Mouse (Mus musculus) erythroblast, embryonic 14.5 days (primary cell): ENCODE data around the gene Serpinb9. TPM values are rescaled to one million over a fixed set of nuclear protein-coding genes. Genes with fewer than 3 reads are reported as not detected.
"Not testable (repeated sequence)": the region's sequence is repeated elsewhere in the genome, so short reads cannot be mapped to it uniquely, and the experiment has no call there.

Source experiments
- H3K27me3 ChIP-seq: 2 replicates; pipeline ENCODE4 v1.6.1; 2012; ENCODE audit warnings: inconsistent platforms; ENCODE audit not compliant: control insufficient read depth
- H3K36me3 ChIP-seq: 2 replicates; pipeline ENCODE4 v1.6.1; 2012; ENCODE audit warnings: mild to moderate bottlenecking, inconsistent platforms; ENCODE audit not compliant: control insufficient read depth
- H3K4me1 ChIP-seq: 2 replicates; pipeline ENCODE4 v1.6.1; 2012; ENCODE audit warnings: inconsistent platforms; ENCODE audit not compliant: control insufficient read depth
- H3K4me3 ChIP-seq: replicated peaks from 2 replicates; pipeline ENCODE3; 2012; ENCODE audit warnings: moderate library complexity, mild to moderate bottlenecking, inconsistent platforms
- H3K9me3 ChIP-seq: 2 replicates; pipeline ENCODE4 v1.6.1; 2012; ENCODE audit warnings: low read length, inconsistent platforms, mixed read lengths; ENCODE audit not compliant: control insufficient read depth
- GATA1 ChIP-seq: IDR thresholded peaks from 2 replicates; pipeline ENCODE4 v1.6.1; 2012; ENCODE audit warnings: low read length, inconsistent platforms, mixed read lengths
- TAL1 ChIP-seq: IDR thresholded peaks from 3 replicates; pipeline ENCODE4 v1.6.1; 2012; ENCODE audit warnings: low read length, inconsistent platforms, mixed read lengths
- polyA plus RNA-seq: library from polyadenylated mRNA; stranded (reverse); fragments of >175 nt; gene quantifications from 2 replicates; pipeline ENCODE4 v1.2.3, GENCODE M21; 2012

Serpinb9 gene
- polyA plus RNA-seq, result 0.01 TPM in 1 of 2 replicates, not detected in the other

GRCm38 (mm10) chr13:33002950-33003349 is at the start of gene Serpinb9:
Gene Serpinb9, plus strand, starts transcription at chr13:33003250.
- H3K9me3 ChIP-seq, result no peaks in the 10 kb centered on the region
- peaks cover 42% of the 10 kb centered on the region for H3K4me1 ChIP-seq
- peak within 1 kb of the TSS; percentile 72 for H3K4me3 ChIP-seq
- H3K36me3 ChIP-seq, result no peaks in the 10 kb centered on the region
- H3K27me3 ChIP-seq, result no peaks in the 10 kb centered on the region
- TF ChIP-seq GATA1, result no peak
- no peak for TF ChIP-seq TAL1

- TF ChIP-seq TAL1 (no peak), GATA1 (no peak)
- H3K27me3 ChIP-seq, result peaks cover 2% of the 10 kb centered on the region; the same call in 1 of the 2 replicates
- no peaks in the 10 kb centered on the region for H3K4me1 ChIP-seq
- no peaks in the 10 kb centered on the region for H3K9me3 ChIP-seq
- H3K36me3 ChIP-seq, result no peaks in the 10 kb centered on the region
- H3K4me3 ChIP-seq, result no peak overlapping the region
These were observed 46.5 kb upstream of the Serpinb9 start for GRCm38 (mm10) chr13:32956537-32956936.

GRCm38 (mm10) chr13:32957917-32958316 is 45.1 kb upstream of the Serpinb9 start:
- Histone ChIP-seq H3K36me3 (no peaks in the 10 kb centered on the region), H3K4me1 (peaks cover 8% of the 10 kb centered on the region), H3K27me3 (peaks cover 2% of the 10 kb centered on the region; the same call in 1 of the 2 replicates), H3K4me3 (no peak overlapping the region), H3K9me3 (no peaks in the 10 kb centered on the region)
- no peak for TF ChIP-seq TAL1
- TF ChIP-seq GATA1, result no peak

GRCm38 (mm10) chr13:32958521-32958920 is 44.5 kb upstream of the Serpinb9 start:
- not testable (repeated sequence) for H3K27me3 ChIP-seq, H3K4me3 ChIP-seq, H3K36me3 ChIP-seq, H3K9me3 ChIP-seq
- peaks cover 12% of the 10 kb centered on the region for H3K4me1 ChIP-seq

GRCm38 (mm10) chr13:32963990-32964753 is 38.9 kb upstream of the Serpinb9 start:
- Histone ChIP-seq H3K27me3 (peaks cover 2% of the 10 kb centered on the region; the same call in 1 of the 2 replicates), H3K4me3 (no peak overlapping the region), H3K9me3 (no peaks in the 10 kb centered on the region), H3K36me3 (no peaks in the 10 kb centered on the region), H3K4me1 (peaks cover 63% of the 10 kb centered on the region)
- TF ChIP-seq TAL1, result no peak
- TF ChIP-seq GATA1, result no peak

GRCm38 (mm10) chr13:32964989-32965811 is 37.9 kb upstream of the Serpinb9 start, which contains the start of gene Serpinb6b:
Gene Serpinb6b, plus strand, starts transcription at chr13:32965209.
- TF ChIP-seq TAL1, result no peak
- TF ChIP-seq GATA1, result no peak
- peaks cover 5% of the 10 kb centered on the region for H3K36me3 ChIP-seq
- H3K4me1 ChIP-seq, result peaks cover 74% of the 10 kb centered on the region
- peaks cover under 1% of the 10 kb centered on the region; the same call in 1 of the 2 replicates for H3K9me3 ChIP-seq
- H3K4me3 ChIP-seq, result peak within 1 kb of the TSS; percentile 57
- peaks cover under 1% of the 10 kb centered on the region; the same call in 1 of the 2 replicates for H3K27me3 ChIP-seq

- no peak for TF ChIP-seq TAL1
- TF ChIP-seq GATA1, result no peak
- Histone ChIP-seq H3K9me3 (peaks cover 3% of the 10 kb centered on the region; the same call in 1 of the 2 replicates), H3K4me1 (peaks cover 83% of the 10 kb centered on the region), H3K27me3 (no peaks in the 10 kb centered on the region), H3K36me3 (peaks cover 14% of the 10 kb centered on the region), H3K4me3 (peak overlapping the region; percentile 57)
These were observed 36.9 kb upstream of the Serpinb9 start for GRCm38 (mm10) chr13:32966116-32966515.

GRCm38 (mm10) chr13:32967233-32967632 is 35.8 kb upstream of the Serpinb9 start:
- Histone ChIP-seq H3K4me1 (peaks cover 90% of the 10 kb centered on the region), H3K27me3 (no peaks in the 10 kb centered on the region), H3K4me3 (no peak overlapping the region), H3K36me3 (peaks cover 25% of the 10 kb centered on the region), H3K9me3 (peaks cover 3% of the 10 kb centered on the region; the same call in 1 of the 2 replicates)
- TF ChIP-seq TAL1 (no peak), GATA1 (no peak)
